ENCODE assay signal across 28 mouse cellular contexts in the genomic region with DNA sequence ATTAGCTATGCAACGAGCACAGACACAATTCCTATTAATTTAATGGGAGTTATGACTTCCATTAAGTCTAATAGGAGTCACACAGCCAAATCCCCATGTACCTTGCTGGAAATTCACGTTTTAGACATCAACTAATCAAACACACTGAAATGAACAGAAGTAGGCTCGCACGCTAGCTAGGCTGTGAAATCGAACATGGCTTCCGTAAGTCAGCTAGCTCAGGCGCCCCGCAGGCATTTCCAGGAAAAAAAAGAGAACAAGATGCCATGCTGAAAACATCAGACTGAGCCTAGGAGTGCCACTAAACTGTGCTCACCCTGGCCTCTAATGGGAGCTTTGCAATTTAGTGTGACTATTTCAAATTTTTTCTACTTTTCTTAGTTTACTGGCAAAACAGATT. TPM values are rescaled to one million over a fixed set of nuclear protein-coding genes. Genes with fewer than 3 reads are reported as not detected.
DNase-seq lines count a peak whose midpoint lies in the region; ATAC-seq and TF ChIP-seq lines count a peak whose summit lies in the region.
"Had no signal": no experiment of that assay in that cellular context is flagged by ENCODE, and none has a peak within 500 bp of the region (broad histone marks: within the 10 kb centered on the region; RNA-seq: fewer than 3 reads in every experiment).

No protein-coding gene starts in this region.

- peaks cover 31% of the 10 kb centered on the region for H3K4me1 ChIP-seq in hindbrain, embryonic 12.5 days
- no peaks in the 10 kb centered on the region for H3K4me1 ChIP-seq in hindbrain, postnatal 0 days (ENCODE audit: insufficient read depth, low read length)
- peaks cover 43% of the 10 kb centered on the region for H3K4me1 ChIP-seq in midbrain, embryonic 14.5 days (ENCODE audit: control insufficient read depth, insufficient read depth, low read length)
- peaks cover 40% of the 10 kb centered on the region for H3K4me1 ChIP-seq in midbrain, embryonic 15.5 days
- H3K4me1 ChIP-seq in forebrain, postnatal 0 days (ENCODE audit: insufficient read depth) = peaks cover 21% of the 10 kb centered on the region
- H3K4me1 ChIP-seq in neural tube, embryonic 13.5 days (replicated peaks) = peaks cover 47% of the 10 kb centered on the region

- no peak overlapping the region for H3K9ac ChIP-seq in hindbrain, embryonic 12.5 days
- no peak overlapping the region for H3K9ac ChIP-seq in hindbrain, postnatal 0 days (replicated peaks; ENCODE audit: low read length)
- H3K9ac ChIP-seq in midbrain, embryonic 14.5 days (replicated peaks; ENCODE audit: low read length) = no peak overlapping the region
- no peak overlapping the region for H3K9ac ChIP-seq in midbrain, embryonic 15.5 days
- peak overlapping the region; percentile 10; the same call in 1 of the 2 replicates for H3K9ac ChIP-seq in forebrain, postnatal 0 days
- H3K9ac ChIP-seq in neural tube, embryonic 13.5 days = no peak overlapping the region
- H3K9ac ChIP-seq: embryonic facial prominence, embryonic 12.5 days; heart, embryonic 15.5 days; liver, embryonic 14.5 days had no signal

- H3K27ac ChIP-seq in hindbrain, embryonic 12.5 days = no peak overlapping the region
- no peak overlapping the region for H3K27ac ChIP-seq in hindbrain, postnatal 0 days
- peak overlapping the region; percentile 32; the same call in 1 of the 2 replicates for H3K27ac ChIP-seq in midbrain, embryonic 14.5 days (replicated peaks; ENCODE audit: low read depth, low read length)
- H3K27ac ChIP-seq in midbrain, embryonic 15.5 days = no peak overlapping the region
- peak overlapping the region; percentile 31; the same call in 1 of the 2 replicates for H3K27ac ChIP-seq in forebrain, postnatal 0 days (ENCODE audit: low read depth, low read length)
- H3K27ac ChIP-seq in neural tube, embryonic 13.5 days (replicated peaks) = peak overlapping the region; percentile 10; the same call in 1 of the 2 replicates
- H3K27ac ChIP-seq in layer of hippocampus, adult 2 months = no peak overlapping the region
- H3K27ac ChIP-seq: embryonic facial prominence, embryonic 12.5 days; heart, embryonic 15.5 days; liver, embryonic 14.5 days; macrophage had no signal

- H3K4me2 ChIP-seq in hindbrain, embryonic 12.5 days (replicated peaks) = no peak overlapping the region
- no peak overlapping the region for H3K4me2 ChIP-seq in hindbrain, postnatal 0 days (ENCODE audit: low read depth, low read length)
- H3K4me2 ChIP-seq in midbrain, embryonic 14.5 days (ENCODE audit: low read length) = peak overlapping the region; percentile 15; the same call in 1 of the 2 replicates
- H3K4me2 ChIP-seq in midbrain, embryonic 15.5 days = no peak overlapping the region
- no peak overlapping the region for H3K4me2 ChIP-seq in forebrain, postnatal 0 days (ENCODE audit: low read depth)
- H3K4me2 ChIP-seq in neural tube, embryonic 13.5 days = peak overlapping the region; percentile 22
- H3K4me2 ChIP-seq: embryonic facial prominence, embryonic 12.5 days; heart, embryonic 15.5 days had no signal

- H3K9me3 ChIP-seq in hindbrain, embryonic 12.5 days (replicated peaks) = no peaks in the 10 kb centered on the region
- no peaks in the 10 kb centered on the region for H3K9me3 ChIP-seq in hindbrain, postnatal 0 days (ENCODE audit: low read length)
- no peaks in the 10 kb centered on the region for H3K9me3 ChIP-seq in midbrain, embryonic 14.5 days (ENCODE audit: control insufficient read depth, low read length)
- no peaks in the 10 kb centered on the region for H3K9me3 ChIP-seq in midbrain, embryonic 15.5 days
- H3K9me3 ChIP-seq in forebrain, postnatal 0 days (ENCODE audit: low read length) = no peaks in the 10 kb centered on the region
- H3K9me3 ChIP-seq in neural tube, embryonic 13.5 days = no peaks in the 10 kb centered on the region
- H3K9me3 ChIP-seq: embryonic facial prominence, embryonic 12.5 days; heart, embryonic 15.5 days had no signal

- no peak for DNase-seq in hindbrain, postnatal 0 days (ENCODE audit: low spot score)
- DNase-seq in midbrain, embryonic 14.5 days = peak; percentile 73
- peak; percentile 64 for DNase-seq in forebrain, postnatal 0 days
- DNase-seq in heart, postnatal 10 days = no peak
- DNase-seq in layer of hippocampus, adult 2 months (ENCODE audit: low spot score in 2 of 2) = no peak
- DNase-seq: adrenal gland, postnatal 36 days; B cell, adult 2 months; cerebellum, adult 2 months; cerebellum, postnatal 25 days; gastrocnemius, postnatal 14 days; heart, postnatal 36 days; kidney, adult 9 months; kidney, postnatal 10 days; layer of hippocampus, adult 9-11 months; liver; lung, adult 2 months; lung, postnatal 10 days; right cerebral cortex, adult 18-20 months; spleen, adult 18-20 months; thymus, postnatal 14 days had no signal

- H3K36me3 ChIP-seq in hindbrain, embryonic 12.5 days = no peaks in the 10 kb centered on the region
- H3K36me3 ChIP-seq in hindbrain, postnatal 0 days (ENCODE audit: insufficient read depth, low read length) = no peaks in the 10 kb centered on the region
- no peaks in the 10 kb centered on the region; the same call in 1 of the 2 replicates for H3K36me3 ChIP-seq in midbrain, embryonic 14.5 days (ENCODE audit: control insufficient read depth, insufficient read depth, low read length)
- H3K36me3 ChIP-seq in midbrain, embryonic 15.5 days (replicated peaks) = no peaks in the 10 kb centered on the region
- H3K36me3 ChIP-seq in forebrain, postnatal 0 days (ENCODE audit: insufficient read depth) = no peaks in the 10 kb centered on the region
- H3K36me3 ChIP-seq in neural tube, embryonic 13.5 days = no peaks in the 10 kb centered on the region
- H3K36me3 ChIP-seq: heart, embryonic 15.5 days had no signal

- H3K4me3 ChIP-seq in hindbrain, embryonic 12.5 days = no peak overlapping the region
- H3K4me3 ChIP-seq in hindbrain, postnatal 0 days (ENCODE audit: low read length) = no peak overlapping the region
- H3K4me3 ChIP-seq in midbrain, embryonic 14.5 days (replicated peaks; ENCODE audit: low read depth, low read length) = no peak overlapping the region
- H3K4me3 ChIP-seq in midbrain, embryonic 15.5 days = no peak overlapping the region
- H3K4me3 ChIP-seq in forebrain, postnatal 0 days (ENCODE audit: low read depth, low read length) = no peak overlapping the region
- no peak overlapping the region for H3K4me3 ChIP-seq in neural tube, embryonic 13.5 days
- no peak overlapping the region for H3K4me3 ChIP-seq in layer of hippocampus, adult 2 months
- H3K4me3 ChIP-seq: embryonic facial prominence, embryonic 12.5 days; heart, embryonic 15.5 days had no signal

- WGBS in hindbrain, embryonic 12.5 days = 60% methylated on average over 8 of the region's 8 CpGs
- WGBS in hindbrain, postnatal 0 days = 53% methylated on average over 8 of the region's 8 CpGs
- WGBS in midbrain, embryonic 14.5 days = 28% methylated on average over 8 of the region's 8 CpGs
- WGBS in midbrain, embryonic 15.5 days = 37% methylated on average over 8 of the region's 8 CpGs
- 41% methylated on average over 8 of the region's 8 CpGs for WGBS in forebrain, postnatal 0 days
- WGBS in neural tube, embryonic 13.5 days = 28% methylated on average over 8 of the region's 8 CpGs

- intact Hi-C loops in heart, postnatal 10 days (cut with DNase I) = no loop called here

- ATAC-seq in hindbrain, embryonic 12.5 days (ENCODE audit: low FRiP score) = 0 out of 2 replicates have a peak, but pooled peaks have one; percentile 26
- ATAC-seq in hindbrain, postnatal 0 days = no peak
- ATAC-seq in midbrain, embryonic 14.5 days (ENCODE audit: low FRiP score, low TSS enrichment) = no peak
- ATAC-seq in midbrain, embryonic 15.5 days (replicated peaks) = no peak
- peak; percentile 23; the same call in 1 of the 2 replicates for ATAC-seq in forebrain, postnatal 0 days
- ATAC-seq in neural tube, embryonic 13.5 days (ENCODE audit: low read depth) = 0 out of 2 replicates have a peak, but pooled peaks have one; percentile 24
- ATAC-seq: intestine, postnatal 0 days had no signal

- H3K27me3 ChIP-seq in hindbrain, embryonic 12.5 days = no peaks in the 10 kb centered on the region
- no peaks in the 10 kb centered on the region for H3K27me3 ChIP-seq in hindbrain, postnatal 0 days (ENCODE audit: insufficient read depth, low read length)
- no peaks in the 10 kb centered on the region for H3K27me3 ChIP-seq in midbrain, embryonic 14.5 days (ENCODE audit: control insufficient read depth, insufficient read depth, low read length)
- no peaks in the 10 kb centered on the region for H3K27me3 ChIP-seq in midbrain, embryonic 15.5 days (replicated peaks)
- H3K27me3 ChIP-seq in forebrain, postnatal 0 days (ENCODE audit: insufficient read depth, low read length) = no peaks in the 10 kb centered on the region
- H3K27me3 ChIP-seq in neural tube, embryonic 13.5 days = no peaks in the 10 kb centered on the region
- H3K27me3 ChIP-seq: embryonic facial prominence, embryonic 12.5 days; heart, embryonic 15.5 days had no signal

- no peak for TF ChIP-seq CTCF in hindbrain, postnatal 0 days (IDR thresholded peaks at IDR 0.05; ENCODE audit: low read depth)
- TF ChIP-seq CTCF in forebrain, postnatal 0 days (IDR thresholded peaks at IDR 0.05; ENCODE audit: low read depth) = no peak
- TF ChIP-seq CTCF in layer of hippocampus, adult 2 months (conservative IDR thresholded peaks at IDR 0.05) = no peak

RNA-seq across cellular contexts. Expression of gene Adgrl2, which starts 40.6 kb away (rescaled TPM):
- 98.1 and 121 TPM in 2 replicates for polyA plus RNA-seq in hindbrain, embryonic 12.5 days (2016; fragmentation: Nextera tagmentation; extraction: Ambion mirVana)
- 106 and 118 TPM in 2 replicates for total RNA-seq in hindbrain, postnatal 0 days (2014; rRNA removed)
- polyA plus RNA-seq in hindbrain, postnatal 0 days (2015; fragmentation: Nextera tagmentation; extraction: Ambion mirVana) = 81.2 and 82.5 TPM in 2 replicates
- 142 and 160 TPM in 2 replicates for polyA plus RNA-seq in midbrain, embryonic 14.5 days (2014; fragmentation: Nextera tagmentation; extraction: Ambion mirVana)
- 120 and 140 TPM in 2 replicates for polyA plus RNA-seq in midbrain, embryonic 15.5 days (2015; fragmentation: Nextera tagmentation; extraction: Ambion mirVana)
- 100 and 116 TPM in 2 replicates for total RNA-seq in forebrain, postnatal 0 days (2014; rRNA removed)
- 66.3 and 73.6 TPM in 2 replicates for polyA plus RNA-seq in forebrain, postnatal 0 days (2015; fragmentation: Nextera tagmentation; extraction: Ambion mirVana)
- polyA plus RNA-seq in neural tube, embryonic 13.5 days (2015; fragmentation: Nextera tagmentation; extraction: Ambion mirVana) = 132 and 156 TPM in 2 replicates
- total RNA-seq in heart, postnatal 10 days (2021) = 100 to 1,000 TPM; 102 to 112 TPM
- 10 to 100 TPM; 56.6 to 58.7 TPM for total RNA-seq in layer of hippocampus, adult 2 months (2021)

Comparison
In these comparisons a context has a peak if more than half of its experiments do, and no peak if none do; other contexts are left out.
1. ATAC-seq: peak in hindbrain, embryonic 12.5 days (single experiment), forebrain, postnatal 0 days (single experiment) and neural tube, embryonic 13.5 days (single experiment); none in hindbrain, postnatal 0 days (single experiment), midbrain, embryonic 14.5 days (single experiment) and midbrain, embryonic 15.5 days (single experiment).
2. H3K27ac ChIP-seq: peak in midbrain, embryonic 14.5 days (single experiment), forebrain, postnatal 0 days (single experiment) and neural tube, embryonic 13.5 days (single experiment); none in hindbrain, embryonic 12.5 days (single experiment), hindbrain, postnatal 0 days (single experiment), midbrain, embryonic 15.5 days (single experiment) and layer of hippocampus, adult 2 months (single experiment).
3. H3K4me2 ChIP-seq: peak in midbrain, embryonic 14.5 days (single experiment) and neural tube, embryonic 13.5 days (single experiment); none in hindbrain, embryonic 12.5 days (single experiment), hindbrain, postnatal 0 days (single experiment), midbrain, embryonic 15.5 days (single experiment) and forebrain, postnatal 0 days (single experiment).
4. DNase-seq: peak in midbrain, embryonic 14.5 days (single experiment) and forebrain, postnatal 0 days (single experiment); none in hindbrain, postnatal 0 days (single experiment), heart, postnatal 10 days (0 of 2) and layer of hippocampus, adult 2 months (0 of 2).